Mouse (Mus musculus) neural tube, embryonic 14.5 days (tissue): ENCODE results near the gene Pde2a. TPM values are rescaled to one million over a fixed set of nuclear protein-coding genes. Genes with fewer than 3 reads are reported as not detected.
A peak's percentile ranks its signal among the peaks of the same experiment; 100 is the strongest.

Experiments
- ATAC-seq: fragments of 200-750 bp; cut with Nextera tagmentation; 2 replicates; pipeline ENCODE4 v1.8.0; 2017; ENCODE audit warnings: low read depth, mild to moderate bottlenecking, moderate TSS enrichment, moderate library complexity
- H3K27ac ChIP-seq: fragments of 300-500 bp; sonication (generic); 2 replicates; pipeline ENCODE4 v1.5.1; 2014; ENCODE audit warnings: low read depth, mild to moderate bottlenecking, control low read depth, low read length, moderate library complexity, mixed read lengths
- H3K27me3 ChIP-seq: fragments of 300-500 bp; sonication (generic); 2 replicates; pipeline ENCODE4 v1.6.1; 2014; ENCODE audit warnings: low read length; ENCODE audit not compliant: control insufficient read depth, insufficient read depth
- H3K36me3 ChIP-seq: fragments of 300-500 bp; sonication (generic); 2 replicates; pipeline ENCODE4 v1.6.1; 2014; ENCODE audit warnings: low read length, mixed read lengths; ENCODE audit not compliant: control insufficient read depth, insufficient read depth
- H3K4me1 ChIP-seq: fragments of 300-500 bp; sonication (generic); 2 replicates; pipeline ENCODE4 v1.6.1; 2014; ENCODE audit warnings: low read length; ENCODE audit not compliant: control insufficient read depth, insufficient read depth
- H3K4me2 ChIP-seq: fragments of 300-500 bp; sonication (generic); 2 replicates; pipeline ENCODE4 v1.6.1; 2014; ENCODE audit warnings: mild to moderate bottlenecking, low read depth, low read length, control low read depth
- H3K4me3 ChIP-seq: fragments of 300-500 bp; sonication (generic); 2 replicates; pipeline ENCODE4 v1.5.1; 2014; ENCODE audit warnings: low read depth, low read length, control low read depth, mixed read lengths
- H3K9ac ChIP-seq: fragments of 300-500 bp; sonication (generic); replicated peaks from 2 replicates; pipeline ENCODE4 v1.6.1; 2014; ENCODE audit warnings: low read depth, mild to moderate bottlenecking, control low read depth, low read length, mixed read lengths
- H3K9me3 ChIP-seq: fragments of 300-500 bp; sonication (generic); 2 replicates; pipeline ENCODE4 v1.6.1; 2016; ENCODE audit warnings: low read length; ENCODE audit not compliant: control insufficient read depth
- WGBS: fragments of 180-500 bp; shearing (Covaris S2); extraction: QIAGEN DNeasy Blood & Tissue Kit; methylation state at CpG from one replicate; pipeline ENCODE4 v1.1.7; 2014; 5-methylcytosine and 5-hydroxymethylcytosine counted together
- polyA plus RNA-seq: library from polyadenylated mRNA; unstranded; fragments of >200 nt; fragmentation: Nextera tagmentation; extraction: Ambion mirVana; gene quantifications from 2 replicates; pipeline ENCODE4 v1.2.1, GENCODE M21; 2014

Pde2a gene
- polyA plus RNA-seq, 1 experiment from 2014 or later: 13.5 TPM

DNA sequence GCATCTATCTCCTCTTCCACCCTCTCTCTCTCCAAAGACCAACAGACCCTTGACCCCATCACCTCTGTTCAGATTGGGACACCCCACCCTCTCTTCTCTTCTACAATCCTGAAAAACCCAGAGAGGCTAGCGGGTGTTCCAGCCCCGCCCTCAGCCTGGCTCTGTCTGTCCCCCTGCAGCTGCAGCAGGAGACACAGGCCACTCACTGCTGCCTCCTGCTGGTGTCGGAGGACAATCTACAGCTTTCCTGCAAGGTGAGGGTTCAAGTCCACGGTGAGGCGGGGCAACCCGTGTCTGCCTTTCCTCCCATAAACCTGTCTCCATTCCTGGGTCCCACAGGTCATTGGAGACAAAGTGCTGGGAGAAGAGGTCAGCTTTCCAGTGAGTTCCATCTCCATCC is 80.2 kb downstream of the Pde2a start:
- H3K9ac ChIP-seq: no peak overlapping the region
- WGBS: 73% methylated on average over 6 of the region's 6 CpGs
- ATAC-seq: no peak
- no peak overlapping the region for H3K4me2 ChIP-seq
- H3K36me3 ChIP-seq: no peaks in the 10 kb centered on the region
- peaks cover 6% of the 10 kb centered on the region; the same call in 1 of the 2 replicates for H3K27me3 ChIP-seq
- H3K27ac ChIP-seq: no peak overlapping the region
- no peaks in the 10 kb centered on the region for H3K9me3 ChIP-seq
- no peak overlapping the region for H3K4me3 ChIP-seq
- H3K4me1 ChIP-seq: no peaks in the 10 kb centered on the region

GRCm38 (mm10) chr7:101503351-101503750 is 81.9 kb downstream of the Pde2a start:
- ATAC-seq: peak; percentile 18; the same call in 1 of the 2 replicates
- no peak overlapping the region for H3K27ac ChIP-seq
- H3K9me3 ChIP-seq: no peaks in the 10 kb centered on the region
- peaks cover 6% of the 10 kb centered on the region; the same call in 1 of the 2 replicates for H3K27me3 ChIP-seq
- H3K4me2 ChIP-seq: no peak overlapping the region
- no peaks in the 10 kb centered on the region for H3K4me1 ChIP-seq
- 20% methylated on average over 8 of the region's 8 CpGs for WGBS
- no peaks in the 10 kb centered on the region for H3K36me3 ChIP-seq
- no peak overlapping the region for H3K9ac ChIP-seq
- no peak overlapping the region for H3K4me3 ChIP-seq

GRCm38 (mm10) chr7:101503803-101504202 is 82.3 kb downstream of the Pde2a start:
- no peak for ATAC-seq
- Histone ChIP-seq H3K4me2 (no peak overlapping the region), H3K27me3 (peaks cover 6% of the 10 kb centered on the region; the same call in 1 of the 2 replicates), H3K9me3 (no peaks in the 10 kb centered on the region), H3K4me1 (no peaks in the 10 kb centered on the region), H3K9ac (no peak overlapping the region), H3K27ac (no peak overlapping the region), H3K4me3 (no peak overlapping the region), H3K36me3 (no peaks in the 10 kb centered on the region)
- 45% methylated on average over 7 of the region's 7 CpGs for WGBS

- no peaks in the 10 kb centered on the region for H3K9me3 ChIP-seq
- peak overlapping the region; percentile 43 for H3K4me2 ChIP-seq
- ATAC-seq: peak; percentile 33; the same call in 1 of the 2 replicates
- H3K27ac ChIP-seq: no peak overlapping the region
- H3K27me3 ChIP-seq: peaks cover 6% of the 10 kb centered on the region; the same call in 1 of the 2 replicates
- H3K4me3 ChIP-seq: peak overlapping the region; percentile 7; the same call in 1 of the 2 replicates
- H3K9ac ChIP-seq: no peak overlapping the region
- 3% methylated on average over 24 of the region's 24 CpGs for WGBS
- H3K36me3 ChIP-seq: no peaks in the 10 kb centered on the region
- no peaks in the 10 kb centered on the region for H3K4me1 ChIP-seq
Measured at GRCm38 (mm10) chr7:101504507-101504906, 83.0 kb downstream of the Pde2a start.

DNA sequence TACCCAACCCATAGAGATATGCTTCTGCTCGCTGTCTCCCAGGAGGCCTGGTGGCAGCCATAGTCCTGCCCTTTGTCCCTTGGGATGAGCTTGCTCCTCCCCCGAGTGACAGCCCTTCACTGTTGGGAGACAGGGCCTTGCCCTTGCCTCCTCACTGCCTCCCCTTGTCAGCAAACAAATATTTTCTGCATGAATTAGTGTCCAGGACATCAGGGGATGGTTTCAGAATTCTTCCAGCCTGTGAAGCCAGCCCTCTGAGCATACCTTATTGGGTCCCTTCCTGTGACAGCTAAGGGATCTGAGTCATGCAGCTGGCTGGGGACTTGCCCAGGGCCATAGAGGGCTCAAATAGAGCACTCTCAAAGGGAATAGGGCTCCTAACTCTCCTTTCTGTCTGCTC is 87.7 kb downstream of the Pde2a start:
- H3K27me3 ChIP-seq: no peaks in the 10 kb centered on the region
- 62% methylated on average over 2 of the region's 2 CpGs for WGBS
- H3K4me1 ChIP-seq: peaks cover 4% of the 10 kb centered on the region; the same call in 1 of the 2 replicates
- no peak overlapping the region for H3K4me3 ChIP-seq
- ATAC-seq: no peak
- no peak overlapping the region for H3K4me2 ChIP-seq
- no peak overlapping the region for H3K27ac ChIP-seq
- no peaks in the 10 kb centered on the region for H3K9me3 ChIP-seq
- H3K9ac ChIP-seq: no peak overlapping the region
- no peaks in the 10 kb centered on the region for H3K36me3 ChIP-seq

DNA sequence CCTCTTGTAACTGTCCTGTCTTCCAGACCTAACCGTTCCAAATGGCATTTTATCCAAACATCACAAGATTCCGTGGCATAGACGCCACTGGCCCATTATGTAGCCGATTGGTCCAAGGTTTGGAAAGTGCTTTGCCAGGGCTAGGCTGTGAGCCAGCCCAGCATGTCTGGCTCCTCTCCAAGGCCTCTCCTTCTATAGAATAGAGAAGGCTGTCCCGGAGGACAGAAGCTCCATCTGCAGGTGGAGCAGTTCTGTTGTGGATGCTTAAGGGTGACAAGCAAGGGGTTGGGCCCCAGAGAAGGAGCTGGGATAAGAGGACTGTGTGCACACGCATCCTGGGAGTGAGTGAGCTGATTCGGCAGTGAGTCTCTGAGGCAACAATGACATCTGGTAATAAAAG is 92.2 kb downstream of the Pde2a start:
- Histone ChIP-seq H3K4me1 (peaks cover 4% of the 10 kb centered on the region; the same call in 1 of the 2 replicates), H3K9me3 (no peaks in the 10 kb centered on the region), H3K4me2 (no peak overlapping the region), H3K27me3 (no peaks in the 10 kb centered on the region), H3K4me3 (no peak overlapping the region), H3K36me3 (no peaks in the 10 kb centered on the region), H3K27ac (no peak overlapping the region), H3K9ac (no peak overlapping the region)
- WGBS: 50% methylated on average over 7 of the region's 7 CpGs
- no peak for ATAC-seq

GRCm38 (mm10) chr7:101514768-101515167 is 93.3 kb downstream of the Pde2a start:
- H3K36me3 ChIP-seq: no peaks in the 10 kb centered on the region
- no peak overlapping the region for H3K27ac ChIP-seq
- H3K9ac ChIP-seq: no peak overlapping the region
- ATAC-seq: no peak
- H3K9me3 ChIP-seq: no peaks in the 10 kb centered on the region
- no peaks in the 10 kb centered on the region for H3K27me3 ChIP-seq
- H3K4me3 ChIP-seq: no peak overlapping the region
- H3K4me2 ChIP-seq: no peak overlapping the region
- peaks cover 4% of the 10 kb centered on the region; the same call in 1 of the 2 replicates for H3K4me1 ChIP-seq
- WGBS: 74% methylated on average over 6 of the region's 6 CpGs

GRCm38 (mm10) chr7:101515295-101515694 is 93.8 kb downstream of the Pde2a start:
- Histone ChIP-seq H3K9ac (no peak overlapping the region), H3K27ac (no peak overlapping the region), H3K36me3 (no peaks in the 10 kb centered on the region), H3K9me3 (no peaks in the 10 kb centered on the region), H3K27me3 (no peaks in the 10 kb centered on the region), H3K4me1 (peaks cover 4% of the 10 kb centered on the region; the same call in 1 of the 2 replicates), H3K4me2 (no peak overlapping the region), H3K4me3 (no peak overlapping the region)
- WGBS: 55% methylated on average over 6 of the region's 6 CpGs
- no peak for ATAC-seq

DNA sequence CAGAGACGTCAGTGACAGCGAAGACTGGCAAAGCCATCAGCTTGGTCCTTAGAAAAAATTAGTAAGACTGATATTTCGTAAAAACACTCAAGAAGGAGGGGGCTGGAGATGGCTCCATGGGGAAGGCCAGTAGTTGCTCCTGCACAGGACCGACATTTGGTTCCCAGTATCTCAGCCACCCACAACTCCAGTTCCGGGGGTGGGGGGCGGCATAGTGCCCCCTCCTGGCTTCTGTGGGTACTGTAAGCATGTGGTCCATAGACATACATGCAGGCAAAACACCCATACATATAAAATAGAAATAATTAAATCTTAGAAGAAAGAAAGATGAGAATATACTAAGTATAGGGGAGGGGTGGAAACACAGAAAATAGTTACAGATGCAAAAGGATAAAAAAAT is 95.0 kb downstream of the Pde2a start:
- Histone ChIP-seq H3K27me3 (no peaks in the 10 kb centered on the region), H3K4me2 (no peak overlapping the region), H3K27ac (no peak overlapping the region), H3K9ac (no peak overlapping the region), H3K36me3 (no peaks in the 10 kb centered on the region), H3K9me3 (no peaks in the 10 kb centered on the region), H3K4me1 (peaks cover 4% of the 10 kb centered on the region; the same call in 1 of the 2 replicates), H3K4me3 (no peak overlapping the region)
- 65% methylated on average over 6 of the region's 6 CpGs for WGBS
- no peak for ATAC-seq
